Mouse (Mus musculus) MN1 (cell line): ENCODE data around the gene Zfp354c.
A peak's percentile ranks its signal among the peaks of the same experiment; 100 is the strongest.

Experiments used
- DNase-seq: peaks from one replicate; pipeline ENCODE4 v3.0.0-alpha.2; 2016; ENCODE audit warnings: low spot score

Gene Zfp354c

GRCm38 (mm10) chr11:50827010-50827953, at the start of gene Zfp354c:
Gene Zfp354c, minus strand, starts transcription at chr11:50827724.
- peak; percentile 84 for DNase-seq

GRCm38 (mm10) chr11:50850989-50851601, 23.6 kb upstream of the Zfp354c start:
- DNase-seq, result no peak

GRCm38 (mm10) chr11:50850177-50850735, 22.7 kb upstream of the Zfp354c start, which contains the start of gene Grm6:
Gene Grm6, plus strand, starts transcription at chr11:50850685.
- no peak for DNase-seq

GRCm38 (mm10) chr11:50849310-50849709, 21.8 kb upstream of the Zfp354c start:
- no peak for DNase-seq

GRCm38 (mm10) chr11:50848520-50849137, 21.1 kb upstream of the Zfp354c start:
- no peak for DNase-seq

GRCm38 (mm10) chr11:50847047-50847446, 19.5 kb upstream of the Zfp354c start:
- peak; percentile 17 for DNase-seq

- no peak for DNase-seq
Observed at GRCm38 (mm10) chr11:50845951-50846350, 18.4 kb upstream of the Zfp354c start.

- DNase-seq, result peak; percentile 95
Observed at GRCm38 (mm10) chr11:50841023-50841735, 13.7 kb upstream of the Zfp354c start, which contains the start of gene Zfp879. Gene Zfp879, minus strand, starts transcription at chr11:50841552.

- DNase-seq, result no peak
Observed at GRCm38 (mm10) chr11:50835727-50836126, 8.2 kb upstream of the Zfp354c start.

GRCm38 (mm10) chr11:50826214-50826613, 1.3 kb downstream of the Zfp354c start:
- DNase-seq, result no peak

- no peak for DNase-seq
Observed at GRCm38 (mm10) chr11:50814233-50814632, 13.3 kb downstream of the Zfp354c start.

- DNase-seq, result no peak
Observed at GRCm38 (mm10) chr11:50798836-50799235, 28.7 kb downstream of the Zfp354c start.

GRCm38 (mm10) chr11:50797674-50798073, 29.9 kb downstream of the Zfp354c start:
- no peak for DNase-seq

- no peak for DNase-seq
Observed at GRCm38 (mm10) chr11:50771006-50771405, 56.5 kb downstream of the Zfp354c start.

GRCm38 (mm10) chr11:50768995-50769749, 58.4 kb downstream of the Zfp354c start:
- peak; percentile 82 for DNase-seq

GRCm38 (mm10) chr11:50767039-50767438, 60.5 kb downstream of the Zfp354c start:
- peak; percentile 26 for DNase-seq

GRCm38 (mm10) chr11:50766461-50766860, 61.1 kb downstream of the Zfp354c start:
- no peak for DNase-seq
